Mouse (Mus musculus): ENCODE results near the gene Syt1.
A peak's percentile ranks its signal among the peaks of the same experiment; 100 is the strongest.

Gene Syt1

DNA sequence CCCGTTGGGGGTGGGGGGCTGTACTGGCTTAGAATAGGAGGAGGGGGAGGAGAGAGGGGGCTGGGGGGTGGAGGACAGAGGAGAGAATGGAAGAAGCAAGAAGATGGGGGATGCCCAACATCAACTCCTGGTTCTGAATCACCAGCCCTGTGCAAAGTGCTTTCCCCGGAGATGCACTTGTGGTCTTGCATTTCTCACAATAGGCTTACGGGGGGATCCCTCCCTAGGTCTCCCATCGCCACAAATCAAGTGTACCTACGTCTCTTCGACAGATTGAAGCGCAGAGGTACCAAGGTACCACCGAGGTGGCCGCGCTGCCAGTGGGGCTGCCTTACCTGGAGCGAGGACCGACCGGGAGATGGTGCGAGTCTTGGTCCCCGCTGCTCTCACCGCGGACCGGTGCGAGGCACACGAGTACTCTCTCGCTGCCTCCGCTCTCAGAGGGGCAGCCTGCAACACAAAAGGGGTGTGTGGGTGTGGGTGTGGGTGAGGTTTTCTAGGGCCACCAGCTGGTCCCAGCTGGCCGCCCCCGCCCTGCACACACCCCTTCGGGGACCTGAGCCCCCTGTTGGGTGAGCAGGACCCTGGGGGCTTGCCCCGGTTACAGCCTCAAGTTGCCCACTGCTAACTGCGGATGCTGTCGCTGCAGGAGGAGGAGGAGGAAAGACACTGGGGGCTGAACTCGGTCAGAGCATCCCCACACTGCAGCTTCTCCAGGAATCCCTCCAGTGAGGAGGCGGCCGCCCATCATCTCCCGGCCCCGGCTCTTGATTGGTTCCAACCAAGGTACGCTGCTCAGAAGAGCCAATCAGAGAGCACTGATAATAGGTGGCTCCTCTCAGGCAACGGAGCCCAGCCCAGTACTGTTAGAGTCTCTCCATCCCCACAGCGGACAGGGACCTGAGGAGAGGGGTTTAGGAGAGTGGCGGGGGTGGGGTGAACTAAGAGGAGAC is at the start of gene Syt1:
TSS of gene Syt1 (minus strand) at position 742 of the 953 bp plus-strand sequence.
- DNase-seq (ENCODE audit: low spot score in 2 of 2): peak in 1 of 2 experiments; percentile 19

- no peak for DNase-seq (ENCODE audit: low spot score in 2 of 2)
Observed at GRCm38 (mm10) chr10:109056500-109056899, 45.7 kb upstream of the Syt1 start.

DNA sequence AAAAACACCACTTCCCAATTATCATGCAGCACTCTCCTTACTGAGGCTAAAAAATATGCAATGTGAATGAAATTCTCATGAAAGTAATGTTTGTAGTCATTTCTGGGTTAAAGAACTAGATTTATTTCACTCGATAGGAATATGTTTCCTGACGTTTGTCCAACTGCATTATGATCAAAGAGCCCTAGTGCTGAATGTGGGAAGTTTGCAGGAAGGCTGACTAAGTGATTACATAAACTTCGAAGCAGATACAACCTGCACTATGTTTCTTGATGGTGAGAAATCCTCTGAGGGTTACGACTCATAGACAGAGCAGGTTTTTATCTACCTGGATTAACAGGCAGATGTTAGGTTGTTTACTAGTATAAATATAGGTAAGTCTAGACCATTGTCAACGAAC is 36.8 kb upstream of the Syt1 start:
- DNase-seq (ENCODE audit: low spot score in 2 of 2): no peak

DNA sequence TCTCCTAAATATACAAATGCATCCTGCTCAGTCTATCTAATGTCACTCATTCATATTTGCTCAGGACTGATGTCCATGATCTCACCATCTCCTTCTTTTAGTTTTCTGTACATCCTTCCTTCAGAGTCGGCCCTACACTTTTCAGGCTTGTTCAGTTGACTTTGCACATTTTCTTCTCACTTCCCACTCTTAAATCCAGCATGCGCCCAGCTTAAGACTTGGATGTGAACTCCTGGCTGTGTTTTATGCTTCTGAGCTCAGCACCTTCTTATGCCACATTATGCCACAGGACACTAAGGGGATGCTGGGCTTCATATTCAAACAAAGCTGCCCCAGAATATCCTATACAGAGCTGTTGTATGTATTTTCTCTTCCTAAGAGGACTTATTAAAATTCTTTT is 36.2 kb upstream of the Syt1 start:
- DNase-seq (ENCODE audit: low spot score in 2 of 2): no peak

DNA sequence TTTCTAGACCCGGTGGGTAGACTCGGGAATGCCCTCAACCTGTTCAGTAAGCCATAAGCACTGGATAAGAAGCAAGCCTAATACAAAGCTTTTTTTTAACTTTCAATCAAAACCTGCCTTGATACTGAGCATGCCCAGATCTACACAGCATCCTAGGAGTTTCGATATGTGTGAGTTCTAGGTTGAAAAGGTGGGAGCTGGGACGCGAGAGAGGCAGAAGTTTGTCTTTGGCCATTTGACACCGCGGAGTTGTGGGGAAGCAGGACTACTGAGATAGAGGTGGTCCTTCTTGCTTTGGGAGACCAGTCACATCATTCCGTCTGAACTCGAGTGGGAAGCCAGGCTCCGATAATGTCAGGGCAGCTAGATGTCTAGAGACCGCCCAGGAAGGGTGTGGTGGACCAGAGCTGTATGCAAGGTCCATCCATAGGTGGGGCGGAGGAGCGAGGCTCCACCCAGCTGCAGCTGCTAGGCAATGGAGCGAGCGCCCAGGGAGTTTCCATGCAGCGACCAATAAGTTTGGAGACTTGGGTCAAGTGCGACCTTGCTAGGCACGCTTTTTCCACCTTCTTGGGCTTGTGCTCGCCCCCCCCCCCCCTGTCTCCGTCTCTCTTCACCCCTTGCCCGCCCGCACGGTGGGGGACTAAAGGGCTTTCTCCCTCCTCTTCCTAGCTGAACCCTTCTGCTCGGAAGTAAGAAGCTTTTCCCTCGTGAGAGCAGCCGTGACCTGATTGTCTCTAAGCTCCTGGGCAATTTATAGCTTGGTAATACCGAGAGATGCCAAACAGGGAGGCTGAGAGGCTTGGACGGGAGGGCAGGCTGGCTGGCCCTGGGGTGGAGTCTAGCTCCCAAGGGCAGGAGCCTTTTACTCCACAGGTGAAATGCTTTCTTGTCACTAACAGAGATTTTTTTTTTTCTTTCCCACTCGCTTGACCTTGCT is 714 bp upstream of the Syt1 start:
- peak in 1 of 2 experiments; percentile 1 for DNase-seq (ENCODE audit: low spot score in 2 of 2)

GRCm38 (mm10) chr10:109009831-109010230 is 951 bp downstream of the Syt1 start:
- DNase-seq (ENCODE audit: low spot score in 2 of 2): no peak

DNA sequence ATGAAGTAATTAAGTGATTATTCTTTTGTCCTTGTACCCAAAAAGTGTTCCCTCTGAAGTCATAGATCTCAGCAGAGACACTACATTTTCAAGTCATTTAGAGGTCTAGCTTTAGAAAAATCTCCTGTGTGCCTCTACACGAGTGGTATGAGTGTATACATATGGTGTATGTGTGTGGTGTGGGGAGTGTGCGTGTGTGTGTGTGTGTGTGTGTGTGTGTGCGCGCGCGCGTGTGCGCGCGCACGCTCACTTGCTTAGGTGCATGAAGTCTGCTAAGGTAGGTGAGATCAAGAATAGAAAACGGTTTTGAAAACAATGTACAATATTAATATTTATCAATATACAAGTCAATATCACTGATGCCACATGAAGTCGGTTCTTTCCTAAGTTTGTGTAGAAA is 2.3 kb downstream of the Syt1 start:
- no peak for DNase-seq (ENCODE audit: low spot score in 2 of 2)

DNA sequence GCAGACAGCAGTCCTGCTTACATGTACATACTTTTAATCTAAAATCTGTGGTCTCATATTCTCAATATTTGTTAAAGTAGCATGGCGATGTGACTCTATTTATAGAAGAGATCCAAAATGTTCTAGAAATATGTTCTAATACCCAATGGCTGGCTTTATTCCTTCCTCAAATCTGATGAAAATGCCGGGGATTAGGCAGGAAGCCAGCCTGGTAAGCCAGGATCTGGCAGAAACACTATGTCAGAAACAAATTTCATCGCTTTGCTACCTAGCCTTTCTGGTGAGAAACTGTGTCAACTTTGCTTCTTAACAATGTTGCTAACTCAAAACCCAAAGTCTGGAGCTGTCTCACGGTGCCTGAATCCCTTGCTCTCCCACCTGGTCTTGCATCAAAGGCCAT is 7.3 kb downstream of the Syt1 start:
- no peak for DNase-seq (ENCODE audit: low spot score in 2 of 2)

- no peak for DNase-seq (ENCODE audit: low spot score in 2 of 2)
Observed at GRCm38 (mm10) chr10:108987250-108987649, 23.5 kb downstream of the Syt1 start.

DNA sequence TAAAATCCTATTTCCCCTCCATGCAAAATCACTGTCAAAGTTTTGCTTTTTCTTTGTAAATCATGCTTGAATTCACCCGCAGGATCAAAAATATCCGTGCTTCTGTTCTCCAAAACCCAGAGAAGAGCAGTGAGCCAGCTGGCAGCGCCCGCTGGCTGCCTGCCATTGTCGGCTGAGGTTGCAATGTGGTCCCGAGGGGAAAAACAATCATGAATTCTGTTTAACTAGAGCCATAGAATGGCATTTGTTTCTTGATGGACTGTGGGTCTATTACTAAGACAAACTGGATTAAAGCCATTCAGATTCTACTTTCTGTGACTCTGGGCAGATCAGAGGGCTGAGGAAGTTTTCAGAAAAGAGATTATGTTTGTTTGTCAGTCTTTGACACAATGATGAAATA is 31.1 kb downstream of the Syt1 start:
- DNase-seq (ENCODE audit: low spot score in 2 of 2): peak; percentile 2 to 26

DNA sequence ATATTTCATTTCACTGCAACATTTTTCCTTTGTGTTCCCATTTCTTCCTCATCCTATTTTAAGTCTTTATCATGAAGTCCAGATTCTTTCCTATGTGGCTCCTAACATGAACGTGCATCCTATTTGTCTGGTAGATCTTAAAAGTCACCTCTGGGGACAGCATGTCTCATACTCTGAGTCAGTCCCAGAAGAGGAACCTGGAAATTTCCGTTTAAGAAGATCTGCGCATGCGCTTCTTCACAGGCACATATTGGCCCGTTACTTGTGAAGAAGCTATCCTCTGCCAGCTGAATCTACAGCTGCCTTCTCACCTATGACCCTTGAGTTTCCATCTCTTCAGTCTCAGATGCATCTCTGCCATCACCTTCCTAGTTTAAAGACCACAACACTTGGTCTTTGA is 55.8 kb downstream of the Syt1 start:
- no peak for DNase-seq (ENCODE audit: low spot score in 2 of 2)

DNA sequence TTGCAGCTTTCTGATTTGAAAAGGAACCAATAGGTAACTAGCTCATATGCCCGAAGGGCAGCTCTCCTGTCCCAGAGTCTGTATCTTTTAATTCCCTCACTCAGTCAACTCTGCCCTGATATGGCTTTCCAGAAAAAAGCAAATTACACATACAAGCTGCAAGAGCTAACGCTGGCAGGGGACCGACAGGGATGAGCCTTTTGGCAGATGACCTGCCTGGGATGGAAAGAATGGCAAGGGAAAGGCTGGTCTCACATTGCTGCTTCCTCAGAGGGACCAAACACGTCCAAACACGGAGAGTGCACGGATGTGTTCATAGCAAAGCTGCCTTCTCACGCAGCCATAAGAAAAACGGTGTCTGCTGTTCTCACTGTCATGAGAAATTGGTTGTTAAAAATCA is 58.6 kb downstream of the Syt1 start:
- DNase-seq (ENCODE audit: low spot score in 2 of 2): no peak

DNA sequence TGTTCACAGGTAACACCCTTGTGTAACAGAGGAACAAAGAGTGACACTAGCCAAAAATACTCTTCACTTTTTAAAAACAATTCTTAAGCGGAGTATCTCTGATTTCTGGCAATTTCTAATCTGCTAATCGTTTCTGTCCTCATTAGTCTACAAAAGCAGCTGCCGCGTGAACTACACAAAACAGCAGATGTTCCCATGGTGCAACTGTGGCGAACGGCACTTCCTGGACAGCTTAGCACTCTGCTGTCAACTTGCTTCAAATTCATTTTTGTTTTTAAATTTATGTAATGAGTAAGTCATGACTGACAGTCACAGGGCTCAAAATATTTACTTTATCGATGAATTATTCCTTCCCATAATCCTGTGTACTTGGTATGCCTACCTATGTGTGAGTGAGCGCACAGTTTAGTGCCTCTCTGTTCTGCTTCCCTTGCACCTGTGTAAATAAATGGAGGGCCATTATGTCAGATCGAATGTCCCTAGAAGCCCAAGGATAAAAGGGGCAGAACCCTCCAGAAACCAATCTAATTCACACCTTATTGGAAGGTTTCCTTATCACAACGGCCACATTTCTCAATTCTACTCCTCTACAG is 73.8 kb downstream of the Syt1 start:
- no peak for DNase-seq (ENCODE audit: low spot score in 2 of 2)

DNA sequence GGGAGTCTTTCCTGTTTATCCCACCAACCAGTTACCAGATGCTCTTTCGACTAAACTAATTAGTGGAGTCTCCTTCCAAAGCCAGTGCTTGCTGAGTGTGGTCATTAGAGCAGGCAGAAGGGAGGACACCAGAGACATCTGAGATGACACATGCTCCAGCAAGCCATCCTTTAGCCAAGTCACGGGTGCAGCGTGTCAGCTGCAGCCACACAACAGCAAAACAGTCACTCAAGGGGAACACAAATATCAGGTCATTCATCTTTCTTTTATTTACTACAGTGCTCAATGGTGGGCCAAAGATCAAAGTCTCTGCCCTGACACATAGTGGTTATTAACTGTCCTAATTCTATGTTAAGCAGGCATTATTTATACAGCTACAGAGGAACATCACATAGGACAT is 80.5 kb downstream of the Syt1 start:
- DNase-seq (ENCODE audit: low spot score in 2 of 2): no peak

GRCm38 (mm10) chr10:108929676-108930075 is 81.1 kb downstream of the Syt1 start:
- no peak for DNase-seq (ENCODE audit: low spot score in 2 of 2)

DNA sequence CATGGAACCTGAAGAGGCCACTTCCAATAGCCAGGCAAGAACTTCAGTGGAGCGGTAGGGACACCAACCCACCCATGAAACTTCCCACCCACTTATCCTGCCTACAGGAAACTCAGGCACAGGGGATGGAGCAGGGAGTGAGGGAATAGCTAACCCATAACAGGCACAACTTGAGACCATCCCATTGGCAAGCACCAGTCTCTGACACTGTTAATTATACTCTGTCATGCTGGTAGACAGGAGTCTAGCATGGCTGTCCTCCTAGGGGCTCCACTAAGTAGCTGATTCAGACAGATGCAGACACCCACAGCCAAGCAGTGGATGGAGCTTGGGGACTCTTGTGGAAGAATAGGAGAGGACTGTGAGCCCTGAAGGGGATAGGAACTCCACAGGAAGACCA is 105.5 kb downstream of the Syt1 start:
- no peak for DNase-seq (ENCODE audit: low spot score in 2 of 2)

DNA sequence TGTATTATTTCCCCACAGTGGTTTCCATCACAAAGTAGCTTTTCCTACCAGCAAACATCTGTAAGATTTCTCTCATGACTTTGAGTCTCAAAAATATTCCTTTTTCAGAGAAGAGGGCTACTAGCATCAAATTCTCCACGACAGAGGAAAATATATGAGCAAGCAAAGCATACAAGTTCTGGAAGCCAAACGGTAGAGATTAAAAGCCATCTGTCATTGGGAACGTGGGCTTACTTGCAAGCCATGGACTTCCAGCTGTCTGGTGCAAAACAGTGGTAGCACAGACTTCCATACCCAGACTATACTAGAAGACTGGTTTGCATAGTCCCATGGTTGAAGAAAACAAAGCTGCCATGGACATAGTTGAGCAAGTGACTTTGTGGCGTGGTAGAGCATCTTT is 106.4 kb downstream of the Syt1 start:
- no peak for DNase-seq (ENCODE audit: low spot score in 2 of 2)

DNA sequence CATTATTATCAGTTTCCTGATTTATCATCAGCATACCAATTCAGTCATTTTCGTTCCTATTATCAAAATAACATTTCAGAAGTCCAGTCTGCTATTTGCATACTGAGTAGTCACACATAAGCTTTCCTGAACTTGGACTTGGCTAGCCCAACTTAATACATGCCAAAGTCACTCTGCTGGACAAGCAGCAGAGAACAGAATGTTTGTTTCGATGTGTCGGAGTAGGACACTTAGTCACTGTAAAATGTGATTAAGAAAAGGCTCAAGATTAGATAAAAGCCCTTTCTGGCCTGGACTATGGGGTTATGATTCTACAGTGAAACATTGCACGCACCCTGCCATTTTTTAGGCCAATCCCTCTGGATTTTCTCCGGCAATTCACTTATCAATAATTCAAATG is 114.3 kb downstream of the Syt1 start:
- peak in 1 of 2 experiments; percentile 50 for DNase-seq (ENCODE audit: low spot score in 2 of 2)

- DNase-seq (ENCODE audit: low spot score in 2 of 2): no peak
Observed at GRCm38 (mm10) chr10:108893288-108893687, 117.5 kb downstream of the Syt1 start.

- no peak for DNase-seq (ENCODE audit: low spot score in 2 of 2)
Observed at GRCm38 (mm10) chr10:108892441-108892840, 118.3 kb downstream of the Syt1 start.

GRCm38 (mm10) chr10:108889084-108889483 is 121.7 kb downstream of the Syt1 start:
- no peak for DNase-seq (ENCODE audit: low spot score in 2 of 2)

GRCm38 (mm10) chr10:108886781-108887180 is 124.0 kb downstream of the Syt1 start:
- no peak for DNase-seq (ENCODE audit: low spot score in 2 of 2)
